ENCODE assay signal across 19 mouse cellular contexts in genomic region chr8:48783308-48783707, GRCm38 (mm10).
"Had no signal": no experiment of that assay in that cellular context is flagged by ENCODE, and none has a peak within 500 bp of the region (broad histone marks: within the 10 kb centered on the region; RNA-seq: fewer than 3 reads in every experiment).

No protein-coding gene starts in this region.

- H3K9ac ChIP-seq: liver, embryonic 14.5 days; lung, embryonic 14.5 days; midbrain, embryonic 12.5 days; neural tube, embryonic 12.5 days had no signal

- ATAC-seq: midbrain, embryonic 16.5 days had no signal

- H3K9me3 ChIP-seq: midbrain, embryonic 10.5 days; midbrain, embryonic 12.5 days; neural tube, embryonic 12.5 days had no signal

- H3K36me3 ChIP-seq: neural tube, embryonic 12.5 days had no signal

- H3K27me3 ChIP-seq: neural tube, embryonic 12.5 days had no signal

- H3K4me1 ChIP-seq: neural tube, embryonic 12.5 days had no signal

- H3K4me2 ChIP-seq: lung, embryonic 14.5 days; midbrain, embryonic 12.5 days; neural tube, embryonic 12.5 days had no signal

- H3K4me3 ChIP-seq: midbrain, embryonic 10.5 days; midbrain, embryonic 12.5 days; myocyte; neural tube, embryonic 12.5 days had no signal

- H3K27ac ChIP-seq: liver, embryonic 14.5 days; midbrain, embryonic 10.5 days; midbrain, embryonic 12.5 days; neural tube, embryonic 12.5 days had no signal

- DNase-seq: lung, adult 18-20 months; lung, embryonic 14.5 days; lung, postnatal 10 days; lung, postnatal 4 days; midbrain, embryonic 14.5 days; retina, postnatal 1 day; right cerebral cortex, adult 18-20 months; right cerebral cortex, postnatal 25 days; right cerebral cortex, postnatal 4 days; spleen, adult 18-20 months; thymus, adult 18-20 months; thymus, postnatal 14 days; thymus, postnatal 36 days had no signal
